Mouse (Mus musculus): ENCODE measurements around the gene Plxna3. TPM values are rescaled to one million over a fixed set of nuclear protein-coding genes. Genes with fewer than 3 reads are reported as not detected.

The Plxna3 gene
- polyA plus RNA-seq (2015; fragmentation: Nextera tagmentation; extraction: Ambion mirVana), result 42.9 and 46.5 TPM in 2 replicates

DNA sequence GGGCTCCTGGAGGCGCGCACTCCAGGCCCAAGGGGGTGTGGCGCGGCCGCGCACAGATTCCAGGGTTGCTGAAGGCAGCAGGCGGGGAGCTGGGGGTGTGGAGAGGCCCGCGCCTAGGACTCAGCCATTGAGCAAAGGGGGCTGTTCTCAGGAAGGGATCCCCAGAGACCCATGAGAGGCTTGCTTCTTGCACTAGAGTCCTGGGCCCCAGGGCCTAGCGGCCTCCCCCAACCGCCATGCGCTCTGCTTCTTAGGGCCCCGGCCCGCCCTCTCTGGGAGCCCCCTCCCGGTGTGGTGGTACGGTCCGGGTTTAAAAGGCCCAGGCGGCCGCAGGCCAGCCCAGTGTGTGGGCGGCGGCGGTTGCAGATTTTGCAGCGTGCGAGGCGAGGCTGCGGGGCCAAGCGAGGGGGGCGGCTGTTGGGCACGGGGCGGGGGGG lies at the start of gene Plxna3:
TSS of gene Plxna3 (plus strand) at position 342 of the 437 bp plus-strand sequence.
- 22% methylated on average over 19 of the region's 30 CpGs for WGBS
- peak within 1 kb of the TSS; percentile 75 for H3K9ac ChIP-seq
- H3K27ac ChIP-seq, result peak within 1 kb of the TSS; percentile 79
- H3K27me3 ChIP-seq, result no peaks in the 10 kb centered on the region
- no peaks in the 10 kb centered on the region for H3K9me3 ChIP-seq (replicated peaks)
- ATAC-seq, result peak; percentile 96
- peak within 1 kb of the TSS; percentile 71 for H3K4me2 ChIP-seq
- peaks cover 19% of the 10 kb centered on the region for H3K36me3 ChIP-seq (ENCODE audit: poor library complexity, severe bottlenecking)
- H3K4me1 ChIP-seq, result peaks cover 34% of the 10 kb centered on the region
- H3K4me3 ChIP-seq, result peak within 1 kb of the TSS; percentile 58

DNA sequence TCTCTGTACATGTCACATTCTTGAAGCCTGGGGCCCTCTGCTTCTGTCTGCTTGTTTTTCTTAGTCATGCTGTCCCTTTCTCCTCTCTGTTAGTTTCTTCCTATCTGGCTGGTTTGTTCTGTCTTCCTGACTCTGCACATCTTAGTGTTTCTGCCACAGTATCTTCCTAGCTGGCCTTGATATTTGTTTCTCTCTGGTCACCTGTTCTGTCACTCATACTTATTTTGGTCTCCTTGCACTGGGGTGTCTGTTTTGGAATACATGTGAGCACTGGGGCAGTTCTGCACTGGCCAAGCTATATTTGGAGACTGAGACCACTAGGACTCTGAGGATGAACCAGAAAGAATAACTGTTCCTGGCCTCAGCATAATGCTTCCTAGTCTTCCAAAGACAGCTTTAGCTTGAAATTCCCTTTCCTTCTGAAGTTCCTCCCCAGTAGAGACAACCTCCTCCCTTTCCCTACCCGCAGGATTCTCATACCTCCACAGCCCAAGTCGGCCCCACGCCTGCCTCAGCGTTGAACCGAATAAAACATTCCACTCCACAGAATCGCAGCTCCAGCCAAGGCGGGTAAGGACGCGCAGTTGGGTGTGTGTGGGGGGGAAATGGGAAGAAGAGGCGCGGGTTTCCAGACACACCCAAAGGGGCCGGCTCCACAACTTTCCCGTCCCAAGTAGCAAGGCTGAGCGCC lies 47.7 kb upstream of the Plxna3 start:
- peak overlapping the region; percentile 72 for H3K4me2 ChIP-seq
- H3K9ac ChIP-seq, result peak overlapping the region; percentile 82
- WGBS, result 17% methylated on average over 14 of the region's 14 CpGs
- H3K27ac ChIP-seq, result no peak overlapping the region
- ATAC-seq, result no peak
- no peaks in the 10 kb centered on the region for H3K27me3 ChIP-seq
- peak overlapping the region; percentile 57 for H3K4me3 ChIP-seq
- no peaks in the 10 kb centered on the region for H3K9me3 ChIP-seq (replicated peaks)
- H3K36me3 ChIP-seq (ENCODE audit: poor library complexity, severe bottlenecking), result no peaks in the 10 kb centered on the region
- peaks cover 17% of the 10 kb centered on the region for H3K4me1 ChIP-seq

DNA sequence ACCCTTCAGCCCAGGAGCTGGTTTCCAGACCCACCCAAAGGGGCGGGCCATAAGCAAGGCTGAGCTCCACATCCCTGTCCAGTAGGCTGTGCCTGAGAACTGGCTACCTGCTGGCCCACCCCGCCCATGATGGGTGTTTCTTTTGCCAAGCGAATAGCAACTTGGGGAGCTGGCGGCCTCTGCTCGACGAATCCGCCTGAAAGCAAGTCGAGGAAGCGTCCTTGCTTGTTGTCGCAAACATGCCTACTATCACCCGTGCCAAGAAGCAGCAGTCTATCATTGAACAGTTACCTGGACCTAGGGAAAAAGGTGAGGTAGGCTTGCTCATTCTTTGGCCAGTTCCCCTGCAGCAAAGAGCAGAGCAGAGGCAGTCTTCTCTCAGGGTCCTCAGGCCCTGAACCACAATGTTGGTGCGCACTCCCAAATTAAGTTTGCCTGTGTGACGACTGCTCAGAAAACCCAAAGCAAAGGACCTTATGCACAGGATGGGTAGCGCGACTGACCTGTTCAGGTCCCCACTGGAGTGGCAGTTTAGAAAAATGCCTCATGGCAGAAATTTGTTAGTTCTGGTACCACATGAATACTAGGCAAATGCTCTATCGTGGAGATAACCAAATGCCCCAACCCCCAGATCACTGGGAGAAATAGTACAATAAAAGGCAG lies 47.0 kb upstream of the Plxna3 start, which contains the start of the genes Taz and Dnase1l1:
TSS of gene Taz (plus strand) at position 181 of the 663 bp plus-strand sequence.
TSS of gene Dnase1l1 (minus strand) at position 606 of the 663 bp plus-strand sequence.
- Histone ChIP-seq H3K9ac (peak within 1 kb of the TSS; percentile 82), H3K9me3 (replicated peaks) (no peaks in the 10 kb centered on the region), H3K27me3 (no peaks in the 10 kb centered on the region), H3K4me2 (peak within 1 kb of the TSS; percentile 72), H3K27ac (peak within 1 kb of the TSS; percentile 78), H3K36me3 (ENCODE audit: poor library complexity, severe bottlenecking) (no peaks in the 10 kb centered on the region), H3K4me1 (peaks cover 17% of the 10 kb centered on the region), H3K4me3 (peak within 1 kb of the TSS; percentile 57)
- WGBS, result 13% methylated on average over 16 of the region's 16 CpGs
- ATAC-seq, result peak; percentile 63

DNA sequence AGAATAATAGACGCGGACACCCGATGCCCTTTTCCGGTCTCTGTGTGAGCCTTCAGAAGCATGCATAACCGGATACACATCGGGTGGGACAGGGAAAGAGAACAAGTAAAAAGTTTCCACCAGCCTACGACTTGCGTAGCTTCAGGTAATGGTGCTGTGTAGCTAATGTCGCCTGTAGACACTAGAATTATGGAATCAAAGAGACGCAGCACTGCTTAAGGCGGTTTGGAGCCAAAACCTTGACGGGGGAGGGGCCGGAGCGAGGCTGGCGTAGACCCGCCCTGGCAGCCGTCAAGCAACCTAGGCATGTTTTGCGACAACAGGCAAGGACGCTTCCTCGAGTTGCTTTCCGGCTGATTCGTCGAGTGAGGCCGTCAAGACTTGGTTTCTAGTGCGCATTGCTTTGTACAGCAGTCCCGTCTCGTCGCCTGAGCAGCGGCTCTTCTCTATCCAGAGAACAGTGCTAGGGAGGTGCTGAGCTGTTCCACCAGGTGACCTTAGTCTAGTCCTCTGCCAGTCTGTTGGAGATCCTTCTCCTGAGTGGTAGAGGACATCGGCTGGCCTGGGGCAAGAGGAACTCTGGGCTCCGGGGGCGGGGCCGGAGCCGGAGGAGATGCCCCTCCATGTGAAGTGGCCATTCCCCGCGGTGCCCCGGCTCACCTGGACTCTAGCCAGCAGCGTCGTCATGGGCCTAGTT lies 46.3 kb upstream of the Plxna3 start:
- Histone ChIP-seq H3K27ac (peak overlapping the region; percentile 78), H3K4me3 (peak overlapping the region; percentile 57), H3K36me3 (ENCODE audit: poor library complexity, severe bottlenecking) (no peaks in the 10 kb centered on the region), H3K9me3 (replicated peaks) (no peaks in the 10 kb centered on the region), H3K9ac (peak overlapping the region; percentile 82), H3K4me1 (peaks cover 17% of the 10 kb centered on the region), H3K27me3 (no peaks in the 10 kb centered on the region), H3K4me2 (peak overlapping the region; percentile 72)
- WGBS, result 19% methylated on average over 39 of the region's 39 CpGs
- ATAC-seq, result peak; percentile 89

DNA sequence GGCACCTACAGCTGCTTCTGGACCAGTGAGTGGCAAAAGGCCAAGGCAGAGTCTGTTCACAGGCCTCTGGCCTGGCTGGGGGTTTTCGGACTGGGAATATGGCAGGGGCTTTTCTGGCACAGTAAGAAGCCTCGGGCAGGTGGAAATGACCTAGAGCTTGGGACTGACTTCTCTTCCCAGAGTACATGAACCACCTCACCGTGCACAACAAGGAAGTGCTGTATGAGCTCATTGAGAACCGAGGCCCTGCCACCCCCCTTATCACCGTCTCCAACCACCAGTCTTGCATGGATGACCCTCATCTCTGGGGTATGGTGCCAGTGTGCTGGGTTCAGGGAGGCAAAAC lies 45.8 kb upstream of the Plxna3 start:
- peak overlapping the region; percentile 72 for H3K4me2 ChIP-seq
- 33% methylated on average over 5 of the region's 5 CpGs for WGBS
- H3K27me3 ChIP-seq, result no peaks in the 10 kb centered on the region
- ATAC-seq, result peak; percentile 20
- H3K4me3 ChIP-seq, result peak overlapping the region; percentile 57
- peak overlapping the region; percentile 78 for H3K27ac ChIP-seq
- H3K9me3 ChIP-seq (replicated peaks), result no peaks in the 10 kb centered on the region
- peaks cover 17% of the 10 kb centered on the region for H3K4me1 ChIP-seq
- H3K36me3 ChIP-seq (ENCODE audit: poor library complexity, severe bottlenecking), result peaks cover 2% of the 10 kb centered on the region; the same call in 1 of the 2 replicates
- peak overlapping the region; percentile 82 for H3K9ac ChIP-seq

DNA sequence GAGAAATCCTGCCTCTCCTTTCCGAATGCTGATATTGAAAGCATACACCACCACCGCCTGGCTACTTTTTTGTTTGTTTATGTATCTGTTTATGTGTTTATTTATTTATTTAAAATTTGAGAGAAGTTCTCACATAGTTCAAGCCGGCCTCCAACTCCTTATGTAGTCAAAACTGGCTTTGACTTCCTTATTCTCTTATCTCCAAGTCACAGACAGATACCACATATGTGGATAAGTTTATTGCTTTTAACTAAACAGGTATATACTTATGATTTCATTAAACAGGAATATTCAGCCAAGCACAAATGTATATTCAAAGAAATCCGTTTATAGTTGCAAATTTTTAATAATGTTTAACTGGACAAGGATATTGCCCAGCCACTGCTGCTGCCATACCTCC lies 35.4 kb upstream of the Plxna3 start:
- Histone ChIP-seq H3K4me2 (no peak overlapping the region), H3K36me3 (ENCODE audit: poor library complexity, severe bottlenecking) (peaks cover 11% of the 10 kb centered on the region; the same call in 1 of the 2 replicates), H3K4me3 (no peak overlapping the region), H3K4me1 (peaks cover 8% of the 10 kb centered on the region; the same call in 1 of the 2 replicates), H3K27me3 (no peaks in the 10 kb centered on the region), H3K27ac (no peak overlapping the region), H3K9ac (no peak overlapping the region), H3K9me3 (replicated peaks) (no peaks in the 10 kb centered on the region)
- ATAC-seq, result no peak
- 86% methylated on average over 4 of the region's 4 CpGs for WGBS

DNA sequence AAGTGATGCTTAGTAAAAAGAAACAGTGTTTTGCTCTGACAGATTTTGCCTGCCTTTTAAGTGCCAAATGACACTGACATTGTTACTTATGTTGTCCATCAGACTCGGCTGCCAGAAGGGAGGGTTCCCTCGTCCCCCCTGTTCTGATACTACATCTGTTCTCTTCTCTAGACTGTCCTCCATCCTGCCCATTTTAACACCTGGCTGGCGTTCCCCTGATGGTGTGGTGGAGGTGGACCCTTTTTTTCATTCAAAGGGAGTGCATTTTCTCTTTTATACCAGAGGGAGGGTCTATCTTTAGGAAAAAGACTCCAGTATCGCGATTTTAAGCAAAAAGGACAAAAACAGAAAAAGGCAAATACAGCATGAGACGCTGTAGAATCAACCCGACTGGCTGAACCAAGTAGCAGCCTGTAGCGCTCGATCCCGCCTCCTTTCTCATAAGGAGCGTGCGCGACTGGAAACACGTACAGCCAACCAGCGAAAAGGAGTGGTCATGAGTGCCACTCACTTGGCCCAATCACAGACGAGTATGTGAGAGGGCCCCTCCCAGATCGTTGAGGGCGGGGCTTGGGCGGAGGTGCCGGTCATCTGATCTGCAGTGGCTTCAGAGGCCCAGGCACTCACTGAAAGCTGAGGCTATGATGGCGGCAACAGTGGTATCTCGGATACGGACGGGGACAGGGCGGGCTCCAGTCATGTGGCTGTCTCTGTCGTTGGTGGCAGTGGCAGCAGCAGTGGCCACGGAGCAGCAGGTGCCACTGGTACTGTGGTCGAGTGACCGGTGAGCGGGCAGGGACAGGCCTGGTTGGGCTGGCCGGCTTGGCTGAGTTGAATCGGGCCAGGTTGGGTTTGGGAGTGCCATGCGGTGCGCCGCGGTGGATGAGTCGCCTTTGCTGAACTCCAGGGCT lies 32.1 kb upstream of the Plxna3 start, which contains the start of gene Atp6ap1:
TSS of gene Atp6ap1 (plus strand) at position 560 of the 911 bp plus-strand sequence.
- Histone ChIP-seq H3K4me3 (peak within 1 kb of the TSS; percentile 65), H3K4me2 (peak within 1 kb of the TSS; percentile 71), H3K4me1 (peaks cover 8% of the 10 kb centered on the region; the same call in 1 of the 2 replicates), H3K27ac (peak within 1 kb of the TSS; percentile 54), H3K9ac (peak within 1 kb of the TSS; percentile 81), H3K9me3 (replicated peaks) (no peaks in the 10 kb centered on the region), H3K36me3 (ENCODE audit: poor library complexity, severe bottlenecking) (peaks cover 22% of the 10 kb centered on the region), H3K27me3 (no peaks in the 10 kb centered on the region)
- 16% methylated on average over 36 of the region's 37 CpGs for WGBS
- peak; percentile 99 for ATAC-seq

DNA sequence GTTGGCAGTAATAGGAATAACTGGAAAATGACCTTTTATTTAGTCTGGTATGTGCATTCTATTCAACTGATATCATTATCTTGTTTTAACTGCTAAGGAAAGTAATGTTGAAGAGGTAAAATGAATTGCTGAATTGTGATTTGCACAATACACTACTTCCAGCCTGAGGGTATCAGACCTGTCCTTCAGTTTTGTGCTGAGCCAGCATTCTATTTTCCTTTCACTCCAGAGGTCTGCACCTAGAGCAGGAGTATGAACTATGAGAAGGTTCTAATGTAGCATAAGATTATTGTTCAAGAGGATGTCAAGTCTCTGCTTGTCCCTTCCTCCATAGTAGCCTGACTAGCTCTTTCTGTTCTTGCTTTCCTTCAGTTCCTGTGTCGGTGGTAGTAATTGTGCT lies 30.5 kb upstream of the Plxna3 start:
- H3K4me2 ChIP-seq, result no peak overlapping the region
- WGBS, result 86% methylated on average over 1 of the region's 1 CpGs

DNA sequence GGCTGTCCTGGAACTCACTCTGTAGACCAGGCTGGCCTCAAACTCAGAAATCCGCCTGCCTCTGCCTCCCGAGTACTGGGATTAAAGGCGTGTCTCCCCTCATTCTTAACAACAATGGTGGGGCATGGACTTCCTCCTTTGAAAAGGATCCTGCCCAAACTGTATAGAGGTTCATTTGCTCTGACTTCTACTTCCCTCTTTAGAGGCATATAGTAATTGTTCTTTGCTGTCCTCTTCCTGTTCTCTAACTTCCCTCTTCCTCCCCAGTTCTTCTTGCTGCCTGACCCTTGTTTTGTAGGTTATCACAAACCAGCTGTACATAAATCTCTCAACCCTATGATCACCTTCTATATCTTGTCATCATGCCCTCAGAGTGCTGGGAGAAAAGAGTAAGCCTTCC lies 29.1 kb upstream of the Plxna3 start:
- no peaks in the 10 kb centered on the region for H3K27me3 ChIP-seq
- H3K9ac ChIP-seq, result no peak overlapping the region
- H3K4me1 ChIP-seq, result peaks cover 14% of the 10 kb centered on the region
- no peaks in the 10 kb centered on the region for H3K9me3 ChIP-seq (replicated peaks)
- 88% methylated on average over 3 of the region's 3 CpGs for WGBS
- no peak overlapping the region for H3K4me3 ChIP-seq
- H3K27ac ChIP-seq, result no peak overlapping the region
- H3K36me3 ChIP-seq (ENCODE audit: poor library complexity, severe bottlenecking), result peaks cover 40% of the 10 kb centered on the region
- no peak for ATAC-seq
- no peak overlapping the region for H3K4me2 ChIP-seq

More for the DNA sequence above, 30.5 kb upstream of the Plxna3 start:
- no peak for ATAC-seq
- Histone ChIP-seq H3K9me3 (replicated peaks) (no peaks in the 10 kb centered on the region), H3K27me3 (no peaks in the 10 kb centered on the region), H3K9ac (no peak overlapping the region), H3K4me3 (no peak overlapping the region), H3K36me3 (ENCODE audit: poor library complexity, severe bottlenecking) (peaks cover 34% of the 10 kb centered on the region), H3K4me1 (peaks cover 8% of the 10 kb centered on the region; the same call in 1 of the 2 replicates), H3K27ac (no peak overlapping the region)

DNA sequence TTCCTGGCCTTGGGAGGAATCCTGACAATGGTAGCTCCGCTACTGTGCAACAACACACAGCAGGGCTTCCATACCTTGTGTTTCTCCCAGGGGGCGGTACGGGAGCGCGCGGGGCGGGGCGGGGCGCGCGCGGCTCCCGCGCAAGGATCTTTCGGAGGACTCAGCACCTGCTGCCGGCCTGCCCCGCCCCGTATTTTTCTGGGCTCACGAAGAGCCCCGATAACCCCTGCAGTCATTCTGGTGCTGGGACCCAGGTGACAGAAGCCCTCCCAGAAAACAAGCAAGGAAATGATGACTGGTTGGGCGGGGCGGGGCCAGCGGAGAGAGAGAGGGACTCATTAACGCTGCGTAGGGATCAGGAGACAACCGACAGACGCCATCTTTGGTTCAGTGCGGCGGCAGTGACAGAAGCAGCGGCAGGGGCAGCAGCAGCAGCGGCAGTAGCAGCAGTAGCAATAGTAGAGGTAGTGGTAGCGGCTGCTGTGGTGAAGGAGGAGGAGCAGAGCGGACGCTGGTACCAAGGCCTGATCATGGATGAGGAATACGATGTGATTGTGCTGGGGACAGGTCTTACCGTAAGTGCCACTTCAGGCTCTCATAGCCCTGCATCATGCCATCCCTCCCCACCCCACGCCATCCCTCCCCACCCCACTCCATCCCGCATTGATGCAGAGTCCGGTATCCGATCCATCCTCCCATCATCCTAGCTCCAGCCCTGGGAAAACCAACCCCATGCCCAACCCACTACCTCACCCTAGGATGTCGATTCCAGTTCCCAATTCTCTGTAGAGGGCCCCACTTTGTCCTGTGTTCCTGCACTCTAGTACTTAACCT lies 23.8 kb upstream of the Plxna3 start, which contains the start of gene Gdi1:
TSS of gene Gdi1 (plus strand) at position 132 of the 834 bp plus-strand sequence.
- peak within 1 kb of the TSS; percentile 65 for H3K4me3 ChIP-seq
- H3K9ac ChIP-seq, result peak within 1 kb of the TSS; percentile 78
- no peaks in the 10 kb centered on the region for H3K9me3 ChIP-seq (replicated peaks)
- H3K36me3 ChIP-seq (ENCODE audit: poor library complexity, severe bottlenecking), result peaks cover 70% of the 10 kb centered on the region
- H3K4me2 ChIP-seq, result peak within 1 kb of the TSS; percentile 67
- ATAC-seq, result peak; percentile 90
- no peaks in the 10 kb centered on the region for H3K27me3 ChIP-seq
- peak within 1 kb of the TSS; percentile 94 for H3K27ac ChIP-seq
- 19% methylated on average over 39 of the region's 41 CpGs for WGBS
- peaks cover 24% of the 10 kb centered on the region for H3K4me1 ChIP-seq
